Mouse (Mus musculus) forebrain, postnatal 0 days (tissue): Measurements from ENCODE around the gene Ackr3. TPM values are rescaled to one million over a fixed set of nuclear protein-coding genes. Genes with fewer than 3 reads are reported as not detected.

ENCODE experiments used
- ATAC-seq: fragments of 200-750 bp; cut with Nextera tagmentation; 2 replicates; pipeline ENCODE4 v1.8.0; 2017; ENCODE audit warnings: mild to moderate bottlenecking, moderate library complexity
- DNase-seq: peaks from one replicate; pipeline ENCODE4 v3.0.0-alpha.2; 2015
- H3K27ac ChIP-seq: fragments of 300-500 bp; sonication (generic); 2 replicates; pipeline ENCODE4 v1.5.1; 2014; ENCODE audit warnings: low read depth, mild to moderate bottlenecking, antibody characterized with exemption, low read length, moderate library complexity, mixed read lengths
- H3K27me3 ChIP-seq: fragments of 300-500 bp; sonication (generic); 2 replicates; pipeline ENCODE4 v1.6.1; 2014; ENCODE audit warnings: mild to moderate bottlenecking, low read length, mixed read lengths; ENCODE audit not compliant: insufficient read depth
- H3K36me3 ChIP-seq: fragments of 300-500 bp; sonication (generic); 2 replicates; pipeline ENCODE4 v1.6.1; 2014; ENCODE audit warnings: mild to moderate bottlenecking, moderate library complexity; ENCODE audit not compliant: insufficient read depth
- H3K4me1 ChIP-seq: fragments of 300-500 bp; sonication (generic); 2 replicates; pipeline ENCODE4 v1.6.1; 2014; ENCODE audit warnings: antibody characterized with exemption; ENCODE audit not compliant: insufficient read depth
- H3K4me2 ChIP-seq: fragments of 300-500 bp; sonication (generic); 2 replicates; pipeline ENCODE4 v1.6.1; 2014; ENCODE audit warnings: low read depth, mild to moderate bottlenecking, moderate library complexity
- H3K4me3 ChIP-seq: fragments of 300-500 bp; sonication (generic); 2 replicates; pipeline ENCODE4 v1.5.1; 2014; ENCODE audit warnings: low read depth, low read length, mixed read lengths
- H3K9ac ChIP-seq: fragments of 300-500 bp; sonication (generic); 2 replicates; pipeline ENCODE4 v1.6.1; 2014; ENCODE audit warnings: mild to moderate bottlenecking
- H3K9me3 ChIP-seq: fragments of 300-500 bp; sonication (generic); 2 replicates; pipeline ENCODE4 v1.6.1; 2016; ENCODE audit warnings: low read length
- CTCF ChIP-seq: sonication (generic); IDR thresholded peaks from 2 replicates; pipeline ENCODE4 v1.5.1; 2016; ENCODE audit warnings: antibody characterized with exemption, control low read depth, low read depth
- WGBS: fragments of 180-500 bp; shearing (Covaris S2); extraction: QIAGEN DNeasy Blood & Tissue Kit; methylation state at CpG from one replicate; pipeline ENCODE4 v1.1.7; 2014; 5-methylcytosine and 5-hydroxymethylcytosine counted together
- polyA plus RNA-seq: library from polyadenylated mRNA; unstranded; fragments of >200 nt; fragmentation: Nextera tagmentation; extraction: Ambion mirVana; gene quantifications from 2 replicates; pipeline ENCODE4 v1.2.1, GENCODE M21; 2015
- total RNA-seq: library from RNA; depleted of rRNA; stranded (reverse); fragments of >200 nt; gene quantifications from 2 replicates; pipeline ENCODE4 v1.2.3, GENCODE M21; 2014; rRNA removed

Gene Ackr3
- total RNA-seq (7.3 and 10.0 TPM in 2 replicates), polyA plus RNA-seq (10.2 and 11.9 TPM in 2 replicates)

- H3K27me3 ChIP-seq, result peaks cover 9% of the 10 kb centered on the region; the same call in 1 of the 2 replicates
- H3K36me3 ChIP-seq, result no peaks in the 10 kb centered on the region
- no peaks in the 10 kb centered on the region for H3K9me3 ChIP-seq
- H3K27ac ChIP-seq, result peak within 1 kb of the TSS; percentile 70
- H3K4me3 ChIP-seq, result peak within 1 kb of the TSS; percentile 42
- H3K4me2 ChIP-seq, result peak within 1 kb of the TSS; percentile 47
- WGBS, result 3% methylated on average over 19 of the region's 19 CpGs
- peak; percentile 83 for TF ChIP-seq CTCF
- H3K4me1 ChIP-seq, result peaks cover 15% of the 10 kb centered on the region; the same call in 1 of the 2 replicates
- H3K9ac ChIP-seq, result peak within 1 kb of the TSS; percentile 46
- ATAC-seq, result peak; percentile 92
- DNase-seq, result peak; percentile 87
These were observed at the start of gene Ackr3 for GRCm38 (mm10) chr1:90203783-90204690. Gene Ackr3 (plus strand): TSS chr1:90203980.

- no peaks in the 10 kb centered on the region for H3K4me1 ChIP-seq
- ATAC-seq, result no peak
- H3K4me3 ChIP-seq, result no peak overlapping the region
- H3K36me3 ChIP-seq, result no peaks in the 10 kb centered on the region
- H3K27ac ChIP-seq, result no peak overlapping the region
- no peak for TF ChIP-seq CTCF
- no peak overlapping the region for H3K9ac ChIP-seq
- DNase-seq, result no peak
- 82% methylated on average over 7 of the region's 7 CpGs for WGBS
- no peaks in the 10 kb centered on the region for H3K27me3 ChIP-seq
- H3K4me2 ChIP-seq, result no peak overlapping the region
- no peaks in the 10 kb centered on the region for H3K9me3 ChIP-seq
These were observed 47.2 kb upstream of the Ackr3 start for GRCm38 (mm10) chr1:90156589-90156988.

- DNase-seq, result no peak
These were observed 43.9 kb upstream of the Ackr3 start for GRCm38 (mm10) chr1:90159927-90160326.

GRCm38 (mm10) chr1:90161623-90162022 lies 42.2 kb upstream of the Ackr3 start:
- Histone ChIP-seq H3K27ac (no peak overlapping the region), H3K36me3 (no peaks in the 10 kb centered on the region), H3K9ac (no peak overlapping the region), H3K4me1 (no peaks in the 10 kb centered on the region), H3K9me3 (no peaks in the 10 kb centered on the region), H3K27me3 (no peaks in the 10 kb centered on the region), H3K4me2 (no peak overlapping the region), H3K4me3 (no peak overlapping the region)
- 74% methylated on average over 6 of the region's 6 CpGs for WGBS
- no peak for TF ChIP-seq CTCF
- DNase-seq (no peak), ATAC-seq (no peak)

More at GRCm38 (mm10) chr1:90159927-90160326, 43.9 kb upstream of the Ackr3 start:
- Histone ChIP-seq H3K27me3 (no peaks in the 10 kb centered on the region), H3K9me3 (no peaks in the 10 kb centered on the region), H3K4me1 (no peaks in the 10 kb centered on the region), H3K9ac (no peak overlapping the region), H3K4me3 (no peak overlapping the region), H3K4me2 (no peak overlapping the region), H3K27ac (no peak overlapping the region), H3K36me3 (no peaks in the 10 kb centered on the region)
- peak; percentile 46 for TF ChIP-seq CTCF
- no peak for ATAC-seq
- WGBS, result 44% methylated on average over 13 of the region's 13 CpGs

- no peaks in the 10 kb centered on the region for H3K36me3 ChIP-seq
- no peaks in the 10 kb centered on the region for H3K9me3 ChIP-seq
- no peaks in the 10 kb centered on the region for H3K4me1 ChIP-seq
- WGBS, result 48% methylated on average over 13 of the region's 13 CpGs
- no peak overlapping the region for H3K9ac ChIP-seq
- no peak overlapping the region for H3K4me2 ChIP-seq
- no peaks in the 10 kb centered on the region for H3K27me3 ChIP-seq
- H3K4me3 ChIP-seq, result no peak overlapping the region
- no peak for TF ChIP-seq CTCF
- DNase-seq, result no peak
- H3K27ac ChIP-seq, result no peak overlapping the region
- ATAC-seq, result no peak
These were observed 41.4 kb upstream of the Ackr3 start for GRCm38 (mm10) chr1:90162379-90162857.

GRCm38 (mm10) chr1:90163161-90163560 lies 40.6 kb upstream of the Ackr3 start:
- TF ChIP-seq CTCF, result no peak
- ATAC-seq (no peak), DNase-seq (no peak)
- Histone ChIP-seq H3K4me2 (no peak overlapping the region), H3K9ac (no peak overlapping the region), H3K4me1 (no peaks in the 10 kb centered on the region), H3K27ac (no peak overlapping the region), H3K36me3 (no peaks in the 10 kb centered on the region), H3K4me3 (no peak overlapping the region), H3K9me3 (no peaks in the 10 kb centered on the region), H3K27me3 (no peaks in the 10 kb centered on the region)
- WGBS, result 85% methylated on average over 7 of the region's 7 CpGs

- H3K36me3 ChIP-seq, result no peaks in the 10 kb centered on the region
- H3K9ac ChIP-seq, result no peak overlapping the region
- no peak for TF ChIP-seq CTCF
- H3K4me3 ChIP-seq, result no peak overlapping the region
- H3K4me2 ChIP-seq, result no peak overlapping the region
- no peak for DNase-seq
- H3K27ac ChIP-seq, result no peak overlapping the region
- H3K9me3 ChIP-seq, result no peaks in the 10 kb centered on the region
- H3K27me3 ChIP-seq, result no peaks in the 10 kb centered on the region
- no peaks in the 10 kb centered on the region for H3K4me1 ChIP-seq
- peak; percentile 18; the same call in 1 of the 2 replicates for ATAC-seq
- 35% methylated on average over 3 of the region's 3 CpGs for WGBS
These were observed 39.5 kb upstream of the Ackr3 start for GRCm38 (mm10) chr1:90164319-90164718.
